Mouse (Mus musculus): ENCODE measurements around the gene Gm3106. TPM values are rescaled to one million over a fixed set of nuclear protein-coding genes. Genes with fewer than 3 reads are reported as not detected.
"Not testable (repeated sequence)": the region's sequence is repeated elsewhere in the genome, so short reads cannot be mapped to it uniquely, and the experiment has no call there.

Gm3106 gene
- not detected for polyA plus RNA-seq (2021)

- ATAC-seq; H3K27me3 ChIP-seq; POLR2A ChIA-PET; in situ Hi-C loops (cut with MboI; ENCODE audit: low pct_unique_long_range_greater_than_20kb); DNase-seq (ENCODE audit: low read depth, low spot score); CTCF ChIA-PET: not testable (repeated sequence)
Measured at GRCm38 (mm10) chr5:94217705-94218104, at the start of gene Gm3106. TSS of gene Gm3106 (plus strand) at chr5:94218005.

Other genes starting within 250 kb of the Gm3106 start
- not detected for gene BC061212, start 147.5 kb upstream of the Gm3106 start, polyA plus RNA-seq (2021)
- gene Gm6351, start 141.6 kb upstream of the Gm3106 start, polyA plus RNA-seq (2021), result not detected
- not detected for gene A430089I19Rik, start 88.8 kb downstream of the Gm3106 start, polyA plus RNA-seq (2021)
- gene Gm6502, start 96.4 kb downstream of the Gm3106 start, polyA plus RNA-seq (2021), result not detected
- 0.03 TPM for gene AA792892, start 121.7 kb downstream of the Gm3106 start, polyA plus RNA-seq (2021)
- not detected for gene Gm7682, start 227.8 kb downstream of the Gm3106 start, polyA plus RNA-seq (2021)